Mouse (Mus musculus): ENCODE data around the gene Plk5. TPM values are rescaled to one million over a fixed set of nuclear protein-coding genes. Genes with fewer than 3 reads are reported as not detected.
"Not testable (repeated sequence)": the region's sequence is repeated elsewhere in the genome, so short reads cannot be mapped to it uniquely, and the experiment has no call there.

Plk5 gene
- polyA plus RNA-seq, 1 experiment: 2.0 TPM

- TF ChIP-seq POLR2A (IDR thresholded peaks at IDR 0.05; ENCODE audit: low read depth, low read length) (no peak), CTCF (conservative IDR thresholded peaks at IDR 0.05; ENCODE audit: insufficient read depth, insufficient read length, low read depth, low read length) (no peak)
- Histone ChIP-seq H3K27ac (ENCODE audit: insufficient read depth, low read depth, low read length) (no peak overlapping the region), H3K4me3 (ENCODE audit: insufficient read depth, low read depth, low read length) (no peak overlapping the region), H3K4me1 (ENCODE audit: control insufficient read depth, insufficient read depth, low read length) (peaks cover 11% of the 10 kb centered on the region), H3K27me3 (replicated peaks; ENCODE audit: control insufficient read depth, insufficient read depth, low read length) (no peaks in the 10 kb centered on the region), H3K36me3 (ENCODE audit: control insufficient read depth, insufficient read depth, low read length) (no peaks in the 10 kb centered on the region)
- no peak for DNase-seq
- WGBS: 4% methylated on average over 26 of the region's 26 CpGs
Measured at GRCm38 (mm10) chr10:80342305-80342748, 13.9 kb upstream of the Plk5 start.

- DNase-seq: peak; percentile 67
- WGBS: 2% methylated on average over 31 of the region's 33 CpGs
- H3K27ac ChIP-seq (ENCODE audit: insufficient read depth, low read depth, low read length): no peak overlapping the region
- TF ChIP-seq CTCF (conservative IDR thresholded peaks at IDR 0.05; ENCODE audit: insufficient read depth, insufficient read length, low read depth, low read length) (no peak), POLR2A (IDR thresholded peaks at IDR 0.05; ENCODE audit: low read depth, low read length) (no peak)
- H3K27me3 ChIP-seq (replicated peaks; ENCODE audit: control insufficient read depth, insufficient read depth, low read length): no peaks in the 10 kb centered on the region
- no peaks in the 10 kb centered on the region for H3K36me3 ChIP-seq (ENCODE audit: control insufficient read depth, insufficient read depth, low read length)
- peaks cover 11% of the 10 kb centered on the region for H3K4me1 ChIP-seq (ENCODE audit: control insufficient read depth, insufficient read depth, low read length)
- no peak overlapping the region for H3K4me3 ChIP-seq (ENCODE audit: insufficient read depth, low read depth, low read length)
Measured at GRCm38 (mm10) chr10:80342749-80343424, 13.4 kb upstream of the Plk5 start.

DNA sequence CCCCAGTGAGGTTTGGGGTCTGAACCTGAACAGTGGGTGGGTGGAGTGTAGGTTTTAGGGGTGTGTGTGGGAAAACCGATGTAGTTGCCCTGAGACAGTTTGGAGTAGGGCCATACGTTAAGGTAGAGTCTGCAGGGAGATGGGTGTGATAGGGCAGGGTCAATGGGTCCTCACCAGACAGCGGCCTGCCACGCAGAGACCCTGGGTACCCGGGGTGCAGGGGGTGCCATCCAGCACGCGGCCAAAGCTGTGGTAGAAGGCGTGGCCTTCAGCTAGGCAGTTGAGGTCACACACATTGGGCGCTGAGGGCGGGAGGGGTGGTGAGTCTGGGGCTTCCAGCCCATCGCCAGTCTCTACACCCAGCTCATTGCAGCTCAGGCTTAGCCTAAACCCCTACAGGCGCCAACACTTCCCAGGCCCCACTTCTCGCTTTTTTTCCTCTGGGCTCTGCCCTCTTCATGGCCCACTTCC lies 12.8 kb upstream of the Plk5 start:
- no peak for TF ChIP-seq CTCF (conservative IDR thresholded peaks at IDR 0.05; ENCODE audit: insufficient read depth, insufficient read length, low read depth, low read length)
- no peak for TF ChIP-seq POLR2A (IDR thresholded peaks at IDR 0.05; ENCODE audit: low read depth, low read length)
- Histone ChIP-seq H3K27ac (ENCODE audit: insufficient read depth, low read depth, low read length) (no peak overlapping the region), H3K4me1 (ENCODE audit: control insufficient read depth, insufficient read depth, low read length) (peaks cover 11% of the 10 kb centered on the region), H3K27me3 (replicated peaks; ENCODE audit: control insufficient read depth, insufficient read depth, low read length) (no peaks in the 10 kb centered on the region), H3K36me3 (ENCODE audit: control insufficient read depth, insufficient read depth, low read length) (no peaks in the 10 kb centered on the region), H3K4me3 (ENCODE audit: insufficient read depth, low read depth, low read length) (no peak overlapping the region)
- 35% methylated on average over 13 of the region's 13 CpGs for WGBS
- no peak for DNase-seq

DNA sequence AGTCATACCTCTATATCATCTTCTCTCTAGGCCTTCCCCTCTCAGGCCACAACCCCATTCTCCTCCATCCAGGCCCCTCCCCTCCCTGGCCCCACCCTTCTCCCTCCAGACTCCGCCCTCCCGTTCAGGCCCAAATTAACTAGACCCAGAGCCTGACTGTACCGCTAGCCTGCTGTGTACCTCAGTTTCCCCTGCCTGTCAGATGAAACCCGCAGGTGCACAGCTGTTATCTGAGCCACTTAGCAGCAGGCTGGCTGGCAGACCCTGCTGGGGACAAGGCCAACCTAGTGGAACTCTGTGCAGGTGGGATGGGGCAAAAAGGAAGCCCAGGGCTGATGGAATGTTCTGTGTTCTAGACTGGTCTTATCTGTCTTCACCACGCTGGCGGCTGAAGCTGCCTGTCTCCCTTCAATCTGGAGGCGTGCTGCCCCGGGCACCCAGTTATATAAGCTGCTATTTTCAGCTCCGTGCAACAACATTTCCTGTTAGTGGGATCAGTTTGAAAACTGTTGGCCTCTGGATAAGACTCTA lies 12.1 kb upstream of the Plk5 start:
- H3K36me3 ChIP-seq (ENCODE audit: control insufficient read depth, insufficient read depth, low read length): no peaks in the 10 kb centered on the region
- H3K4me1 ChIP-seq (ENCODE audit: control insufficient read depth, insufficient read depth, low read length): peaks cover 11% of the 10 kb centered on the region
- H3K27ac ChIP-seq (ENCODE audit: insufficient read depth, low read depth, low read length): peak overlapping the region; percentile 21
- whole genome bisulfite sequencing: 32% methylated on average over 9 of the region's 9 CpGs
- H3K4me3 ChIP-seq (ENCODE audit: insufficient read depth, low read depth, low read length): no peak overlapping the region
- no peak for DNase-seq
- TF ChIP-seq POLR2A (IDR thresholded peaks at IDR 0.05; ENCODE audit: low read depth, low read length): no peak
- TF ChIP-seq CTCF (conservative IDR thresholded peaks at IDR 0.05; ENCODE audit: insufficient read depth, insufficient read length, low read depth, low read length): no peak
- H3K27me3 ChIP-seq (replicated peaks; ENCODE audit: control insufficient read depth, insufficient read depth, low read length): no peaks in the 10 kb centered on the region

DNA sequence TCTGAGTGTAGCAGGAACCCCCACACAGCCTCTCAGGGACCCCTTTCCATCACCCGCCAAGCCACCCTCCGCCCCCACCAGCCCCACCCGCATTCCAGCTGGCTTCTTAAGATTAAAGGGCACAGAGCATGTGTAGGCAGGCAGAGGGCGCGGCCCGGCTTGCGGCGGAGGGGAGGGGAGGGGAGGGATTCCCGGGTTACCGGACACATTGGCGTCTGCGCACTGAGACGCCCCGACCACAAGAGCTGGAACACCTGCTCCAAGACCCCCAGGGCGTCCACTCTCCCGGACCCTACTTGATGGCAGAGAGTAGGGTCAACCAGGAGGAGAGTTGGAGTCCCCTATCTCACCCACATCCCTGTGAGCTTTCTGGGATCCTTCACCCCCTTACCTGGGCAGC lies 11.1 kb upstream of the Plk5 start:
- DNase-seq: no peak
- Histone ChIP-seq H3K27me3 (replicated peaks; ENCODE audit: control insufficient read depth, insufficient read depth, low read length) (no peaks in the 10 kb centered on the region), H3K4me1 (ENCODE audit: control insufficient read depth, insufficient read depth, low read length) (peaks cover 11% of the 10 kb centered on the region), H3K4me3 (ENCODE audit: insufficient read depth, low read depth, low read length) (no peak overlapping the region), H3K27ac (ENCODE audit: insufficient read depth, low read depth, low read length) (no peak overlapping the region), H3K36me3 (ENCODE audit: control insufficient read depth, insufficient read depth, low read length) (no peaks in the 10 kb centered on the region)
- TF ChIP-seq POLR2A (IDR thresholded peaks at IDR 0.05; ENCODE audit: low read depth, low read length) (no peak), CTCF (conservative IDR thresholded peaks at IDR 0.05; ENCODE audit: insufficient read depth, insufficient read length, low read depth, low read length) (no peak)
- WGBS: 9% methylated on average over 16 of the region's 16 CpGs

GRCm38 (mm10) chr10:80345929-80346328 lies 10.3 kb upstream of the Plk5 start:
- not testable (repeated sequence) for H3K4me3 ChIP-seq (ENCODE audit: insufficient read depth, low read depth, low read length); H3K36me3 ChIP-seq (ENCODE audit: control insufficient read depth, insufficient read depth, low read length); H3K27ac ChIP-seq (ENCODE audit: insufficient read depth, low read depth, low read length); DNase-seq; H3K27me3 ChIP-seq (replicated peaks; ENCODE audit: control insufficient read depth, insufficient read depth, low read length)
- 82% methylated on average over 6 of the region's 6 CpGs for whole genome bisulfite sequencing
- H3K4me1 ChIP-seq (ENCODE audit: control insufficient read depth, insufficient read depth, low read length): peaks cover 11% of the 10 kb centered on the region

DNA sequence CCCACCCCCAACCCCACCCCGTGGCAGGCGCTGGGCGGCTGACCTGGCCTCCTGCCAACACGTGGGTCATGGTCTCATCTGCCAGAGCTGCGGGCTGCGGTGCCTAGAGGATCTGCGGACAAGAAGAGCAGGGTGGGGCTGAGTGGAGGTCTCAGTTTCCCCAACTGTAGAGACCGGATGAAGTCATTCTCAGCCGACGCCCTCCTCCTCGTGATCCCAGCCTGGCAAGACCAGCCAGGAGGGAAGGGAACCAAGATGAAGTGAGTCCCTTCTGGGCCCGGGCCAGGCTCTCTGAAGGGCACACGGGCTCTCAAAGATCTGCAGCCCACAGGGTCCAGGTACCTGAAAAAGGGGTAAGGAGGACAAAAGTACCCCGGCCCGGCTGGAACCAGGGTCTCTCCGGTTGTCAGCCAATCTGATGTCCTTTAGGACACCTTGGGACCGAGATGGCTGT lies 8.7 kb upstream of the Plk5 start:
- peak overlapping the region; percentile 53 for H3K4me3 ChIP-seq (ENCODE audit: insufficient read depth, low read depth, low read length)
- H3K4me1 ChIP-seq (ENCODE audit: control insufficient read depth, insufficient read depth, low read length): peaks cover 7% of the 10 kb centered on the region
- DNase-seq: no peak
- 10% methylated on average over 17 of the region's 17 CpGs for WGBS
- TF ChIP-seq POLR2A (IDR thresholded peaks at IDR 0.05; ENCODE audit: low read depth, low read length) (no peak), CTCF (conservative IDR thresholded peaks at IDR 0.05; ENCODE audit: insufficient read depth, insufficient read length, low read depth, low read length) (no peak)
- H3K27ac ChIP-seq (ENCODE audit: insufficient read depth, low read depth, low read length): no peak overlapping the region
- no peaks in the 10 kb centered on the region for H3K36me3 ChIP-seq (ENCODE audit: control insufficient read depth, insufficient read depth, low read length)
- no peaks in the 10 kb centered on the region for H3K27me3 ChIP-seq (replicated peaks; ENCODE audit: control insufficient read depth, insufficient read depth, low read length)
